Mouse (Mus musculus): ENCODE data around the gene Smagp.

Smagp gene

DNA sequence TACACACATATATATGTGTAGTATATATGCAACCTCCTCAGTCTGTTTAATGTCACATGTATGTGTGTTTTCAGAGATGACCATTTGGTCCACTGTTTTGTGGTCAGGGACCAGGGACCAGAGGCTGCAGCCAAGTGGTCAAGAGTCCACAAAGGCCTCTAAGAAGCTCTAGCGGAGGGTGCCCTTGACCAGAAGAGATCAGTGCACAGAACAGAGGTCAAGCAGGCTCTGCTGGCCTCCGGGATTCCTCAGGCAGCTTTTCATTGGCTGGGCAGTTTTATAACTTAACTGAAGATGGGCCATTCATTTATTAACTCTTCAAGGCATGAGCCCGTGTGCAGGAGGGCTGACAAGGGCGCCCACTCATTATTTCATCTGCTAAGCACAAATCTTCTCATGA is 49.6 kb downstream of the Smagp start:
- no peak for DNase-seq

DNA sequence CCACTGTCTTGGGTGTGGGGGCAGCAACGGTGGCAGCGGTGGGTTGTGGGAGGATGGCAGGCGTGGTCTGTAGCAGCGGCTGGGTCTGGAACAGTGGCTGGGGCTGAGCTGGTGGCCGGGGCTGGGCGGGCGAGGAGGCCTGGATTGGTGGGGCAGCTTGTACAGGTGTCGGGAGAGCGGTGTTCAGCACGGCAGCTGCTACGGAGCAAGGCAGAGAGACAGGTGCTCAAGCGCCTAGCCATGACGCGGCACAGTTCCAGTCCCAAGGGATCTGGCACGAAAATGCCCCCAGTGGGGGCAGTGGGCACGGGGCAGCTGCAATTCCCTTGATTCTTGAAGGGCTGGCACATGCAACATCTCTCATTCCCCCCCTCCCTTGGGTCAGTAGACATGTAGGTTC is 50.8 kb downstream of the Smagp start:
- DNase-seq = no peak

- no peak for DNase-seq
These were observed 56.6 kb downstream of the Smagp start for GRCm38 (mm10) chr15:100580108-100580507.

GRCm38 (mm10) chr15:100577972-100578371 is 58.8 kb downstream of the Smagp start:
- no peak for DNase-seq

DNA sequence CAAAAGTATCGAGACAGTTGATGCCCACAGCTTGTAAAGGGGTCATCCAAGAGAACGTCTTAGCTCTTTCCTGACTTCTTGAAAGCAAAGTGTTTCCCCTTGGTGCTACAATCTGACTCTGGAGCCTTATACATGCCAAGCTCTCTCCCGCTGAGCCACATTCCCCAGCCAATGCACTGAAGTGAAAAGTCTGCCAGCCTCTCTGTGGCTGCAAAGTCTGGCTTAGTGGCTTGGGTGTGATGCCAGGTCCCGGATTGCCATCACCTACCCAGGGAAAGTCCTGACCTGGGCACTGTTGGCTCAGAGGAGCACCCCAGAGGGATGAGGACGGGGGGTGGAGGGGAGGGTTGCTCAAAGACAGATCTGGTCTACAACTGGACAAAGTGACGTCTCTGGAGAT is 59.9 kb downstream of the Smagp start:
- DNase-seq = no peak

DNA sequence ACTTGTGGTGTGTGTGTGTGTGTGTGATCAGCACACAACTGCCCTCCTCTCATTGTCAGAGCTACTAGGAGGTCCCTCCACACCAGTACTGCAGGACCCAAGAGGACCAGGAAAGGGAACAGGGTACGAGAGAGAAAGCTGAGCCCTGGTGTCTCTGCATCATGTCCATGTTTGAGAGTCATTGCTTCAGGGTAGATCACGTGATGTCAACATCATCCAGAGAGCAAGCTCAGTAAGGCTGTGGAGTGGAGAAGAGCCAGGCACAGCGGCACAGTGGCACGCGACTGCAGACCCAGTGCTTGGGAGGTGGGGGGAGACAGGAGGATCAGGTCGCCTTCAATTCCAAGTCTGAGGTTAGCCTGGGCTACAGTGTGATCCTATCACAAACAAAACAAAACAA is 60.3 kb downstream of the Smagp start:
- DNase-seq = no peak

- no peak for DNase-seq
These were observed 61.4 kb downstream of the Smagp start for GRCm38 (mm10) chr15:100575366-100575765.

- DNase-seq = no peak
These were observed 62.4 kb downstream of the Smagp start for GRCm38 (mm10) chr15:100574378-100574777.

DNA sequence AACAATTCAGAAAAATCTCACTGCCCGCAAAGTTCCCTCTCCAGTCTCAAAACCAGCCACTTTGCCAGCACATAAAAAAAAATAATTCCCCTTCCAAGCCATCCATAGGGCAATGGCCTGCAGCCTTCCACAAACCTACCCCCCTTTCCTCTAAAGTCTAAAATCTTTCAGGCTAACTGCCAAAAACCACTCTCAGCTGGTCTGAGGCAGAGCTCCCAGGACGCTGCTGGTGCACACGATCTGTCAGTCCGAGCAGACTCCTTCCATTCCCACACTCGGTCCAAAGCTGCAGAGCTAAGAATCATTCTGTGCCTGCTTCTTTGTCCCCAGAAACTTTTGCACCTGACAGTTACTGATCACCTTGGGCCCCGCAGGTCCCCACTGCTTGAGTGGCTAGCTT is 62.8 kb downstream of the Smagp start:
- no peak for DNase-seq
